Mouse (Mus musculus) myocyte (in vitro differentiated cells): ENCODE measurements around the gene Olfr102. TPM values are rescaled to one million over a fixed set of nuclear protein-coding genes. Genes with fewer than 3 reads are reported as not detected.

Source experiments
- H3K27me3 ChIP-seq: one replicate; pipeline ENCODE4 v1.6.1; 2011; ENCODE audit not compliant: control insufficient read depth, insufficient read depth, insufficient read length
- H3K36me3 ChIP-seq: one replicate; pipeline ENCODE4 v1.6.1; 2011; ENCODE audit not compliant: control insufficient read depth, insufficient read depth
- H3K4me2 ChIP-seq: one replicate; pipeline ENCODE4 v1.6.1; 2011; ENCODE audit warnings: low read depth, control low read depth
- H3K4me3 ChIP-seq: one replicate; pipeline ENCODE4 v1.5.1; 2011; ENCODE audit warnings: mild to moderate bottlenecking, control low read depth, moderate library complexity
- H3K79me2 ChIP-seq: one replicate; pipeline ENCODE4 v1.6.1; 2011; ENCODE audit not compliant: control insufficient read depth, insufficient read depth
- H3ac ChIP-seq: one replicate; pipeline ENCODE4 v1.6.1; 2011; ENCODE audit not compliant: control insufficient read depth, insufficient read length
- CEBPB ChIP-seq: IDR thresholded peaks from 2 replicates; pipeline ENCODE4 v1.6.1; 2011; ENCODE audit warnings: mild to moderate bottlenecking, moderate library complexity; ENCODE audit not compliant: poor library complexity, insufficient read depth, severe bottlenecking
- E2F4 ChIP-seq: IDR thresholded peaks from one replicate; pipeline ENCODE4 v1.6.1; 2011; ENCODE audit warnings: mild to moderate bottlenecking, control low read depth, moderate library complexity; ENCODE audit not compliant: insufficient read depth
- MAX ChIP-seq: IDR thresholded peaks from one replicate; pipeline ENCODE4 v1.6.1; 2011; ENCODE audit warnings: low read depth, mild to moderate bottlenecking, control low read depth
- MYOD1 ChIP-seq, 3 experiments: IDR thresholded peaks; one replicate each; pipeline ENCODE4 v1.6.1; 2011; ENCODE audit warnings: control low read depth in 2 of 3, low read depth in 2 of 3, mild to moderate bottlenecking in 2 of 3, moderate library complexity in 1 of 3; ENCODE audit not compliant: insufficient read length in 2 of 3, control insufficient read depth in 1 of 3
- MYOG ChIP-seq, 3 experiments: IDR thresholded peaks; one replicate each; pipeline ENCODE4 v1.6.1; 2011; ENCODE audit warnings: control low read depth in 2 of 3, low read depth in 2 of 3, mild to moderate bottlenecking in 2 of 3; ENCODE audit not compliant: insufficient read length in 2 of 3, control insufficient read depth in 1 of 3, insufficient read depth in 1 of 3
- POLR2A ChIP-seq: IDR thresholded peaks from one replicate; pipeline ENCODE4 v1.6.1; 2011; ENCODE audit warnings: low read depth, mild to moderate bottlenecking, control low read depth, moderate library complexity; ENCODE audit not compliant: insufficient read length
- POLR2AphosphoS2 ChIP-seq: IDR thresholded peaks from one replicate; pipeline ENCODE4 v1.6.1; 2011; ENCODE audit warnings: low read depth, control low read depth; ENCODE audit not compliant: insufficient read length
- REST ChIP-seq: IDR thresholded peaks from one replicate; pipeline ENCODE4 v1.6.1; 2011; ENCODE audit warnings: mild to moderate bottlenecking, control low read depth, moderate library complexity; ENCODE audit not compliant: insufficient read depth, insufficient read length
- SRF ChIP-seq: IDR thresholded peaks from one replicate; pipeline ENCODE4 v1.6.1; 2011; ENCODE audit warnings: low read depth; ENCODE audit not compliant: control insufficient read depth, insufficient read length
- TCF12 ChIP-seq: IDR thresholded peaks from one replicate; pipeline ENCODE4 v1.6.1; 2011; ENCODE audit warnings: mild to moderate bottlenecking, control low read depth; ENCODE audit not compliant: poor library complexity, insufficient read depth, severe bottlenecking
- TCF3 ChIP-seq: IDR thresholded peaks from one replicate; pipeline ENCODE4 v1.6.1; 2011; ENCODE audit warnings: low read depth, control low read depth; ENCODE audit not compliant: insufficient read length
- USF1 ChIP-seq: IDR thresholded peaks from one replicate; pipeline ENCODE4 v1.6.1; 2011; ENCODE audit warnings: low read depth, mild to moderate bottlenecking, control low read depth, moderate library complexity
- polyA plus RNA-seq: library from polyadenylated mRNA; unstranded; fragments of >200 nt; fragmentation: generic; extraction: Trizol; gene quantifications from one replicate; pipeline ENCODE4 v1.2.1, GENCODE M21; 2012; ENCODE audit warnings: missing spikeins

Gene Olfr102
- not detected for polyA plus RNA-seq

- TF ChIP-seq USF1: no peak
- TF ChIP-seq REST: no peak
- no peak for TF ChIP-seq POLR2A
- no peak for TF ChIP-seq E2F4
- TF ChIP-seq POLR2AphosphoS2: no peak
- no peak for TF ChIP-seq TCF3
- TF ChIP-seq MYOD1 (IDR thresholded peaks at IDR 0.05; ENCODE audit: control insufficient read depth in 1 of 3, insufficient read length in 2 of 3, low read depth in 2 of 3): no peak
- no peak for TF ChIP-seq MAX
- no peak for TF ChIP-seq SRF
- no peak for TF ChIP-seq CEBPB
- TF ChIP-seq MYOG (IDR thresholded peaks at IDR 0.05; ENCODE audit: control insufficient read depth in 1 of 3, insufficient read depth in 1 of 3, insufficient read length in 2 of 3, low read depth in 2 of 3): no peak
- TF ChIP-seq TCF12: no peak
- no peaks in the 10 kb centered on the region for H3K27me3 ChIP-seq
- no peak within 1 kb of the TSS for H3K4me2 ChIP-seq
- H3K79me2 ChIP-seq: no peaks in the 10 kb centered on the region
- H3K4me3 ChIP-seq: no peak within 1 kb of the TSS
- H3K36me3 ChIP-seq: no peaks in the 10 kb centered on the region
- no peak within 1 kb of the TSS for H3ac ChIP-seq
These were observed at the start of gene Olfr102 for GRCm38 (mm10) chr17:37316954-37317353. Gene Olfr102 (minus strand): TSS chr17:37317054.

DNA sequence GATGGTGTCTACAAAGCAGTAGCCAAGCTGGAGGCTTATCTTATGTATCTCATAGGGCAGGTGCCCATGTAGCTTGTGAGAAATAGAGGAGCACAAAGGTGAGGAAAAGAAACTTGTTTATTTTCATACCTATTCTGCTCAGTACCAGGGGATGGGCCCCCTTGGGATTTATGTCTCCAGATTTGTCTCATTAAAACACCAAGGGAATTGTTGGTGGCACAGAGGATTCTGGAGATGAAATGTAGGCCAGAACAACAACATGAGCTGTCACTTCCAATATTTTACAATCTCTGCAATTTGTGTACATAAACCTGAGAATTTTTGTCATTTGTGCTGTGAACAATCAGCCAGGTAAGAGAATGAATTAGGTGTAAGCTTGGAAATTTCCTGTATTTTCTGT is 42.4 kb upstream of the Olfr102 start, which contains the start of gene Olfr104-ps:
Gene Olfr104-ps, plus strand, starts transcription at position 301 of the 400 bp plus-strand sequence.
- H3K36me3 ChIP-seq: no peaks in the 10 kb centered on the region
- TF ChIP-seq E2F4 (no peak), MYOD1 (IDR thresholded peaks at IDR 0.05; ENCODE audit: control insufficient read depth in 1 of 3, insufficient read length in 2 of 3, low read depth in 2 of 3) (no peak), POLR2A (no peak), POLR2AphosphoS2 (no peak), MAX (no peak), TCF12 (no peak), MYOG (IDR thresholded peaks at IDR 0.05; ENCODE audit: control insufficient read depth in 1 of 3, insufficient read depth in 1 of 3, insufficient read length in 2 of 3, low read depth in 2 of 3) (no peak), SRF (no peak), TCF3 (no peak), USF1 (no peak), REST (no peak), CEBPB (no peak)
- H3K4me2 ChIP-seq: no peak within 1 kb of the TSS
- H3ac ChIP-seq: no peak within 1 kb of the TSS
- H3K27me3 ChIP-seq: no peaks in the 10 kb centered on the region
- no peak within 1 kb of the TSS for H3K4me3 ChIP-seq
- H3K79me2 ChIP-seq: no peaks in the 10 kb centered on the region

GRCm38 (mm10) chr17:37339598-37339997 is 22.7 kb upstream of the Olfr102 start, which contains the start of gene Olfr103:
Gene Olfr103 (minus strand): TSS chr17:37339698.
- no peak for TF ChIP-seq TCF12
- no peak for TF ChIP-seq MYOD1 (IDR thresholded peaks at IDR 0.05; ENCODE audit: control insufficient read depth in 1 of 3, insufficient read length in 2 of 3, low read depth in 2 of 3)
- no peak for TF ChIP-seq MYOG (IDR thresholded peaks at IDR 0.05; ENCODE audit: control insufficient read depth in 1 of 3, insufficient read depth in 1 of 3, insufficient read length in 2 of 3, low read depth in 2 of 3)
- TF ChIP-seq SRF: no peak
- no peak for TF ChIP-seq E2F4
- TF ChIP-seq REST: no peak
- TF ChIP-seq MAX: no peak
- TF ChIP-seq USF1: no peak
- TF ChIP-seq POLR2A: no peak
- TF ChIP-seq TCF3: no peak
- no peak for TF ChIP-seq POLR2AphosphoS2
- no peaks in the 10 kb centered on the region for H3K27me3 ChIP-seq
- no peak within 1 kb of the TSS for H3ac ChIP-seq
- no peaks in the 10 kb centered on the region for H3K36me3 ChIP-seq
- no peak within 1 kb of the TSS for H3K4me2 ChIP-seq
- H3K4me3 ChIP-seq: no peak within 1 kb of the TSS
- no peaks in the 10 kb centered on the region for H3K79me2 ChIP-seq

DNA sequence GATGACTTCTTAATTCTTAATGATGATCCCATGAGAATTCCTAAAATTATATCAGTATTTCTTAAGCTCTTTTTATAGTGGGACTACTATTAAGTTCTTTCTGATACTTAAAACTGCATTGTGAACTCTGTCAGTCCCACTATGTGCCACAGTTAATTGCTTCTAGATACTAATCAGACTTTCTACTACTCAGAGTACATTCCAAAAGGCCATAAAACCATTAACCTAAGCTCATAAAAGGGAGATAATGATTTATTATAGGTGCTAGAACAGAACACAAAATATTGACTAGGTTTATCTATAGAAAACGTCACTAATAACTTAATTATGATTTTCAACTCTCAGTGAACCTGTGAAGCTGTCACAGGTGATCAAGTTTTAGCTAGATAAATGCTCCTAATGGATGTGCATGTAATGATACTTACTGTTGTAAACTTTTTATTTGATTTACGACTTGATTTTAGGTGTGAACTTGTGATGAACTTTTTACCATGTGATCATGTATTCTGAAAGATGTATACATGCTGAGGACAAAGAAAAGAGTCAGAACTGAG is 6.6 kb downstream of the Olfr102 start:
- no peak overlapping the region for H3K4me3 ChIP-seq
- H3K79me2 ChIP-seq: no peaks in the 10 kb centered on the region
- no peak overlapping the region for H3ac ChIP-seq
- no peaks in the 10 kb centered on the region for H3K36me3 ChIP-seq
- H3K4me2 ChIP-seq: no peak overlapping the region
- H3K27me3 ChIP-seq: no peaks in the 10 kb centered on the region
- TF ChIP-seq CEBPB (no peak), MYOD1 (IDR thresholded peaks at IDR 0.05; ENCODE audit: control insufficient read depth in 1 of 3, insufficient read length in 2 of 3, low read depth in 2 of 3) (no peak)

- TF ChIP-seq MYOD1 (IDR thresholded peaks at IDR 0.05; ENCODE audit: control insufficient read depth in 1 of 3, insufficient read length in 2 of 3, low read depth in 2 of 3) (no peak), E2F4 (no peak), USF1 (no peak), POLR2A (no peak), CEBPB (no peak), TCF12 (no peak), MAX (no peak), POLR2AphosphoS2 (no peak), MYOG (IDR thresholded peaks at IDR 0.05; ENCODE audit: control insufficient read depth in 1 of 3, insufficient read depth in 1 of 3, insufficient read length in 2 of 3, low read depth in 2 of 3) (no peak), SRF (no peak), TCF3 (no peak), REST (no peak)
- H3K36me3 ChIP-seq: no peaks in the 10 kb centered on the region
- H3K79me2 ChIP-seq: no peaks in the 10 kb centered on the region
- H3K27me3 ChIP-seq: no peaks in the 10 kb centered on the region
- H3ac ChIP-seq: no peak overlapping the region
- no peak overlapping the region for H3K4me3 ChIP-seq
- no peak overlapping the region for H3K4me2 ChIP-seq
These were observed 8.4 kb downstream of the Olfr102 start for GRCm38 (mm10) chr17:37308483-37308882.
